Mouse (Mus musculus): ENCODE results near the gene Rheb.
A peak's percentile ranks its signal among the peaks of the same experiment; 100 is the strongest.
"Not testable (repeated sequence)": the region's sequence is repeated elsewhere in the genome, so short reads cannot be mapped to it uniquely, and the experiment has no call there.

Gene Rheb

GRCm38 (mm10) chr5:24841662-24842273 is 656 bp downstream of the Rheb start:
- no peak for DNase-seq

GRCm38 (mm10) chr5:24840975-24841431 is 1.4 kb downstream of the Rheb start:
- DNase-seq = peak; percentile 44

- DNase-seq = no peak
These were observed 7.9 kb downstream of the Rheb start for GRCm38 (mm10) chr5:24834491-24834890.

- no peak for DNase-seq
These were observed 10.5 kb downstream of the Rheb start for GRCm38 (mm10) chr5:24831912-24832311.

- DNase-seq = peak; percentile 54
These were observed 14.0 kb downstream of the Rheb start for GRCm38 (mm10) chr5:24828446-24828845.

GRCm38 (mm10) chr5:24827173-24827572 is 15.3 kb downstream of the Rheb start:
- DNase-seq = no peak

GRCm38 (mm10) chr5:24826056-24826770 is 16.2 kb downstream of the Rheb start:
- DNase-seq = peak; percentile 28

GRCm38 (mm10) chr5:24825365-24826055 is 16.9 kb downstream of the Rheb start:
- peak; percentile 45 for DNase-seq

GRCm38 (mm10) chr5:24823864-24824405 is 18.5 kb downstream of the Rheb start:
- DNase-seq = no peak

- no peak for DNase-seq
These were observed 19.6 kb downstream of the Rheb start for GRCm38 (mm10) chr5:24822781-24823180.

GRCm38 (mm10) chr5:24822231-24822630 is 20.2 kb downstream of the Rheb start:
- DNase-seq = not testable (repeated sequence)

GRCm38 (mm10) chr5:24821403-24821841 is 21.0 kb downstream of the Rheb start:
- DNase-seq = no peak

GRCm38 (mm10) chr5:24820627-24821026 is 21.8 kb downstream of the Rheb start:
- no peak for DNase-seq

GRCm38 (mm10) chr5:24817191-24817590 is 25.2 kb downstream of the Rheb start:
- DNase-seq = no peak

- DNase-seq = peak; percentile 35
These were observed 28.5 kb downstream of the Rheb start for GRCm38 (mm10) chr5:24813946-24814345.

GRCm38 (mm10) chr5:24813005-24813404 is 29.4 kb downstream of the Rheb start:
- DNase-seq = no peak

- no peak for DNase-seq
These were observed 37.2 kb downstream of the Rheb start for GRCm38 (mm10) chr5:24805222-24805621.

- DNase-seq = no peak
These were observed 37.8 kb downstream of the Rheb start for GRCm38 (mm10) chr5:24804661-24805060.

- DNase-seq = no peak
These were observed 40.4 kb downstream of the Rheb start for GRCm38 (mm10) chr5:24801841-24802624.

GRCm38 (mm10) chr5:24800416-24800815 is 42.0 kb downstream of the Rheb start:
- no peak for DNase-seq

- DNase-seq = no peak
These were observed 43.8 kb downstream of the Rheb start for GRCm38 (mm10) chr5:24798639-24799038.

GRCm38 (mm10) chr5:24797858-24798257 is 44.6 kb downstream of the Rheb start:
- DNase-seq = no peak

GRCm38 (mm10) chr5:24792961-24793360 is 49.5 kb downstream of the Rheb start:
- no peak for DNase-seq

Measured in kidney, adult 9 months (tissue).